Mouse (Mus musculus) adrenal gland, adult 18-20 months (tissue): ENCODE measurements around the gene Neurod2. TPM values are rescaled to one million over a fixed set of nuclear protein-coding genes. Genes with fewer than 3 reads are reported as not detected.

ENCODE experiments used
- DNase-seq, 2 experiments: peaks; one replicate each; pipeline ENCODE4 v3.0.0; 2021 to 2022; ENCODE audit warnings: low spot score in 2 of 2
- total RNA-seq, 2 experiments: library from RNA; stranded (reverse); gene quantifications; 1 replicate in 1 of 2; 2 replicates in 1 of 2; pipeline ENCODE4 v1.2.3; 2021

Neurod2 gene
- total RNA-seq, 2 experiments from 2014 or later, result not detected

GRCm38 (mm10) chr11:98355732-98356299 lies 26.4 kb upstream of the Neurod2 start:
- DNase-seq, result peak in 1 of 2 experiments; percentile 38

- no peak for DNase-seq
Observed at GRCm38 (mm10) chr11:98354445-98354844, 25.0 kb upstream of the Neurod2 start.

DNA sequence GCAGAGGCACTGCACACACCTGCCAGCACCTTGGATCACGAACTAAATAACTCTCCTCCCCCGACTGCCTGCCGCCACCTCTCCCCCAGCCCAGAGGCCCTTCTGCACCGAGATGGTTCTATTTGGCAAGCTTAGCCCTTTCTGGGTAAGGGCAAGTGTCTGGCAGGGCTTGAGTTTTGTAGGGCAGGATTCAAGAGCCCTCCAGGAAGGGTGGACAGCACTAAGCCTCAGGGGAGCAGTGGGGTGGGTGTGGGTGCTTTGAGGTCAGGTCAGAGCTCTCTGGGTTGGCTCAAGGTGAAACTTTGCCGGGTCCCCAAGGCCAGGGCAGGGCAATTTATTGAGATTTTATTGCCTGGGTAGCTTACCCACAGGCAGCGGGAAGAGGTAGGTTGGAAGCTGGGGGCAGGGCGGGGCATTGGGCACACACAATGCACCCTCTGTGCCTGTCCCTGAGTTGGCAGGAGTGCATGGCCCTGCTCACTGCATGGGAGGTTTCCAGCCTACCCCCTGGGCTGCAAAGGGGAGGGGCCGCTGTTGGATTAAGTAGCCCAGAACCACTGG lies 24.3 kb upstream of the Neurod2 start:
- no peak for DNase-seq

DNA sequence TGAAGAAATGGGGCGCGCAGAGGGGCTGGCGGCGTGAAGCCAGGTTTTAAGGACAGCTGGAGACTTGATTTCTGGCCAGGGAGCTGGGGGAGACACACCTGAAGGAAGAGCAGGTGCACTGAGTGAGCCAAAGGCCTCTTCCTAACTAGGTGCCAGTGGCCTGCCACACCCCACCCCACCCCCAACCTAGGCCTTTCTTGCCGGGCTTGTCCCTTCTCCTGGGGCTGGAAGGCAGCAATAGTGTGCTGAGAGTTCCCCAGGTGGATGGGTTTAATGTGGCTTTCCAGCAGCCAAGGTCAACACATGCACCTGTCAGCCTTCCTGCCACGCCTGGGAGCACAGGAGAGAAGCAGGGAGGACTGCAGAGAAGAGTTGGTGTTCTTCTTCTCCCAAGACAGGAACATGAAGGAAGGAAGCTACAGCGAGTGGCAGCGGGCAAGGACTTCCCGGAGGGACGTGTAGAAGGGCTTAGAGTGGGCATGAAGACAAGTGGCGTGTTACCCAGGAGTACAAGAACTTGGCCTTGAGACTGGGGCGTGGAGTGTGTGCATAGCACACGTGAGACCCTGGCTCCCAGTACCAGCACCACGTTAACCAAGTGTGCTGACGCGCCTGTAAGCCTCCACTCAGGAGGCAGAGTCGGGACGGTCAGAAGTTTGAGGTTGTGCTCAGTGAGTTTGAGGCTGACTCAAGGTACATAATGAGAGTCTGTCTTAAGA lies 23.0 kb upstream of the Neurod2 start:
- no peak for DNase-seq

- DNase-seq, result no peak
Observed at GRCm38 (mm10) chr11:98349308-98349707, 19.9 kb upstream of the Neurod2 start.

- DNase-seq, result peak in 1 of 2 experiments; percentile 34
Observed at GRCm38 (mm10) chr11:98348083-98348961, 18.9 kb upstream of the Neurod2 start, which contains the start of gene Ppp1r1b. Ppp1r1b (plus strand) TSS chr11:98348404.

- no peak for DNase-seq
Observed at GRCm38 (mm10) chr11:98347385-98348082, 18.1 kb upstream of the Neurod2 start.

DNA sequence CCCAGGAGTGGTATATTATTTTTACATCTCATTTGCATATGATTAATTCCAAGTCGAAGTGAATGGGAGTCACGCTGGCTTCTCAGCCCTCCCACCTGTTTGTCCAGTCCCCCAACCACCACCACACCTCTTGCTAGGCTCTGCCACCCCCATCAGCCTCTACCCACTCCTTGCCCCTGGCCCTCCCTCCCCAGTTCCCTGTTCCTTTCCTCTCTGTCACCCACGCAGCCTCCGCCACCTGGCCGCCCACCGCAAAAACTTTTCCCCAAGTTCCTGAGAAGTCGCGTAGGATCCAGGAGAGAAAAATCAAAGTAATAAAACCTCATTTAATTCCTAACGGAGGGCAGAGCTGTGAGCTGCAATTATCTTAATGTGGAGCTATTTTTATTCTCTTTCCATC lies 16.7 kb upstream of the Neurod2 start:
- no peak for DNase-seq

GRCm38 (mm10) chr11:98345253-98345652 lies 15.8 kb upstream of the Neurod2 start:
- peak; percentile 84 to 87 for DNase-seq

DNA sequence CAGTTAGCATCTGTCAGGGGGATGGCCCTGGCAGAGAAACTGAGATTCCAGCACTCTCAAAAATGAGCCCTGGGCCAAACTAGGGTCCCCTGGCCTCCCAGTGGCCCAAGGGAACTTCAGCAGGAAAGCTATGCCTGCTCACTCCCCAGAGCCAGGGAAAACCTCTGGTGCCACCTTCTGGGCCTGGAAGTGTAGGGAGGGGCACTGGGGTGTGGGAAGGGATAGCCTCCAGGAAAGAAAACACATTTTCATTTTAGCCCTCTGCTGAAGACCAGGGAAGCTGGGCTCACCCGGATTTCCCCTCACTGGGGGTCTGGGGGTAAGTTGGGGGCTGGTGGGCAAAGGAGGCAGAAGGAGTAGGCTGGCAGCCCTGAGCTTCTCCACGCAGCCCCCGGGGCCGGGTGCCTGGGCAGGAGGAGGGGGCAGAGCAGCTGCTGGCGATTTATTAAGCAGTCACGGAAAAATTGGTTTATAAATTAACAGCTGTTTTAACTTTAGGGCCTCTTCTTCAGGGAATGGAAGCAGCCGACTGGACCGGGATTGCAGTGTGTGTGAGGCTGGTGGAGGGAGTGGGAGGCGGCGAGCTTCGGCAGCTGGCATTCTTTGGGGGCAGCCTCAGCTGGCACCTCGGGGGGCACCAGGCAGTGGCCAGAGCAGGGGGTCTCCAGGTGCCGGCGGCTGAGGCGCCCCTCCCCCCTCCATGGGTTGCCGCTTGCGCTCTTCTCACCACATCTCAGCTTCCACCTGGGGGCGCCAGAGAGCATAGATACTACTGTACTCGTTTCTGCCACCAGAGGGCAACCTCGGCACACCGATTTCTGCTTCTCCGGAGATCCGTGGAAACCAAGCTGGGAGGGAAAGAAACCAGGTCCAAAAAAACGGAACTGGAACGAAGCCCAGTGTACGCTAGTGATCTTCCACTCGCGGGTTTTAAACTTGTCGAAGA lies 12.8 kb upstream of the Neurod2 start:
- DNase-seq, result peak; percentile 96 to 98

GRCm38 (mm10) chr11:98341174-98341573 lies 11.7 kb upstream of the Neurod2 start:
- DNase-seq, result no peak

DNA sequence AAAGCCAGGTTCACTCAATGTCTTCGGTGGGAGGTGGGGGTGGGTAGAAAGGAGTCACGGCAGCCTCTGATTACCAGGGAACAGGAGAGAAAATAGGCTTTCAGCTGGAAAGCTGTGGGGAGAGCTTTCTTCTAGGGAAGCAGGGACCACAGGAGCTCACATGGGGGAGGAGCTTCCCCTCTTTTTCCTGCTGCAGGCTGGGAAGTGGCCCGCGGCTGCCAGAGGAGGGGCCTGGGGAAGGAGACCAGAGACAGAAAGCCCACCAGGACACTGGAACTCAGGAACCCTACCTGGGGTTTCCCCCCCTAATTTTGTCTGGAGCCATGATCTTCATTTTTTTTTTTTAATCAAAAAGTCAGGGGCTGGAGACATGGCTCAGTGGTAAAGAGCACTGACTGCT lies 11.1 kb upstream of the Neurod2 start:
- no peak for DNase-seq

DNA sequence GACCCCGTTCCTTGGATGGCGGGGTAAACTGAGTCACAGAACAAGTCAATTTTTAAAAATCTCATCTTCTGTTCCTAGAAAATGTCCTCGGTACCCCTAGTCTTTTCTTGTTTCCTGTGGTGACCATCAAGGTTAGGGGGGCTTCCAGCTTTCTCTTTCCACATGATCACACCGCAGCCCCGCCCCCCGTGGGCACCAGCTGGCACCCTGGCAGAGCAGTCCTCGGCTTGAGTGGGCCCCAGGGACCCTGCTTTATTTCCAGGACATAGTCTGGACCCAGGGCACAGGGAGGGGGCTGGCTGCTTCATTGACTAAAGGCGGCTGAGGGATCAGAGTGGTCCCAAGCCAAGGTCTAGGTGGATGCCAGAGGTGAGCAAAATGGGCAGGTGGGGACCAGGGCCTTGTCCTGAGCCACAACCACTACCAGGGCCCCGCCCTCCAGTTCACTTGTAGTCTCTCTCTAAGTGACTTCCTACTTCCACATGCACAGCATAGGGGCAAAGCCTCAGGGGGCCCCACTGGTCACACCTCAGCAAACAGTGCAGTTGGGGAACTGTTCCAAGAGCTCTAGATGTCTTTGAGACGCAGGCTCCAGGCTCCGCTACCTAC lies 10.3 kb upstream of the Neurod2 start:
- no peak for DNase-seq

DNA sequence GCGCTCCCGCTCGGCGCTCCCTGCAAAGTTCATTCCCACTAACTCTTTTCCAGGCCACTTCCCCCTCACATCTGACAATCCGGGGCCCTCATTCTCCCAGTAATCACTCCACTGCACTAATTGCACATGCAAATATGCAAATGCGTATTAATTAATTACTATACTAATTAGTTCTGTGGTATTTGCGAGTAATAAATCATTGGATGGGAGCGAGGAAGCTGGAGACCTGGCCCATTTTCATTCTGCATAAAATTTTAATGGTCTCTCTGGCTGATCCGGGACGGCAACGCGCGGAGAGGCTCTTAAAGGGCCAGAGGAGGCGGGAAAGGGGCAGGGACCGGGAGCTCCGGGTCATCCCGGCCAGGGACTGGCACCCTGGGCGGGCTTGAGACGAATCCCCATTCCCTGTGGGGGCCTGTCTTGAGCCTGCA lies 9.6 kb upstream of the Neurod2 start:
- DNase-seq, result peak in 1 of 2 experiments; percentile 18

- peak; percentile 41 to 49 for DNase-seq
Observed at GRCm38 (mm10) chr11:98338507-98338961, 9.1 kb upstream of the Neurod2 start.

DNA sequence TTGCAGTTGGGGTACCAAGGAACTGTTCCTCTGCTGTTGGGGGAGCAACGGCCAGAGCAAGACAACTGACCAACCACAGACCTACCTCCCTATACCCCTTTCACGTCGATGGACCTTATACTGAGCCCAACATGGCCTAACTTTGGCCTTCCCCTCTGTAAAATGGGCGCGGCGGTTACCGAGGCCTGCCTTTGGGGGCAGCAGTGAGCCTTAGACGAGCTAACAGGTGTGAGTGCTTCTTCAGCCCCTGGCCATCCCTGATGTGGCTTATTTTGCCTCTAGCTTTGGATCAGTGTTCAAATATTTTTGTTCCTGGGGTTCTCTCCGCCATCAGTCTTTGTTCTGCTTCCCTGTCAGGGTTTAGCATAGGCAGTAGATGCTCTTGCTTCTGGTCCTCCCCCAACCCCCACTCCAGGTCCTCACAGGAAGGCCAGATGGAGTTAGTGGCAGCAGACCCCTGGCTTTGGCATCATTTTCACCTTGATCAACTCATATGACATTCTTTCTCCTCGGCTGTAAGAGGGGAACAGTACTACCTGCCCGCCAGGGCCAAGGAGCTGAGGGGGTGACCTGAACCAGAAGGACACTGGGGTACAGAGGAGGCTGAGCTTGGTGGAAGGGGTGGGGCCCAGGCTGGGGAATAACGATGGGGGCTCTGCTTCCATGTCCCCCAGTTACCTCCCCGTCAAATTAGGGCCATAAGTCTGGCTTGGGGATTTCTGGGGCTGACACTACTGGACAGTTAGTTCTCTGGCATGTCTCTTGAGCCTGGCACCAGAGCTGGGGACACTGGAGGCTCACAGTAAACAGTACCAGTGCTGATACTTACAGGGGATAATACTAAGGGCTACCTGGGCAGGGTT lies 7.0 kb upstream of the Neurod2 start:
- DNase-seq, result no peak

GRCm38 (mm10) chr11:98335250-98335649 lies 5.8 kb upstream of the Neurod2 start:
- DNase-seq, result no peak
